Mouse (Mus musculus): Measurements from ENCODE around the gene Dcaf4. TPM values are rescaled to one million over a fixed set of nuclear protein-coding genes. Genes with fewer than 3 reads are reported as not detected.

The Dcaf4 gene
- total RNA-seq, 2 experiments from 2014 or later, result 21.2 to 25.8 TPM

DNA sequence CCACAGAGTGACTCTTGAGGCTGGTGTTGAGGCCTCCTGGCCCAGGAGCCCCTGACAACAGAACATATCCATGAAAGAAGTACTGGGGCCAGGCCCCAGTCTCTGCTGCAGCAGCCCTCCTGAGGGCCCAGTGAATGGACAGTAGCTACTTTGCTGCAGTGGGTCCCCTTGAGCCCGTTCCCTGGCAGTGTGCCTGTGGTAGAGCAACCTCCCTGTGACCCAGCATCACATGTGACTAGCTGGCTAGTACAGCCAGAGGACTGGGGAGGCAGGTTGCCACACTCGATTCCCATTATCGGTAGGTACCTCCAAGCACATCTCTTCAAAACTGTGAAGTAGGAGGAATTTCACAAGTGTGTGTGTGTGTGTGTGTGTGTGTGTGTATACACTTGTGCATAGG lies 12.7 kb downstream of the Dcaf4 start:
- intact Hi-C loops (cut with DNase I; ENCODE audit: low total_unique reads), result no loop called here
- DNase-seq, result no peak

DNA sequence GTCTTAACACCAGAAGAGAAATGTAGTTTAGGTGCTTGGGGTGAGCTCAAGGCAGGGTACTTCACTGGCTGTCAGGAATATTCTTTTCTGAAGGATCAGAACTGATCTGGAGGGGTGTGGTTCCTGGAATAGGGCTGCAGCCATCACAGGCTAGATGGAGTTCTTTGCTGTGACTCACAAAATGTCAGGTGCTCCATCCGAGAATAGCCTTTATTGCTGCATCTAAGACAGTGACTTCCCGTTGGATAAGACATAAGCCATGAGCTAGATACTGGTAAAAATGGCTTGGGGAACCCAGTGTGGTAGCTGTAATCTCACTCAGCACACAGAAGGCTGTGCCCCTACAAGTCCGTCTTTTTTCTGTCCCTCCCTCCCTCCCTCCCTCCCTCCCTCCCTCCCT lies 13.9 kb downstream of the Dcaf4 start:
- intact Hi-C loops (cut with DNase I; ENCODE audit: low total_unique reads), result no loop called here
- no peak for DNase-seq

DNA sequence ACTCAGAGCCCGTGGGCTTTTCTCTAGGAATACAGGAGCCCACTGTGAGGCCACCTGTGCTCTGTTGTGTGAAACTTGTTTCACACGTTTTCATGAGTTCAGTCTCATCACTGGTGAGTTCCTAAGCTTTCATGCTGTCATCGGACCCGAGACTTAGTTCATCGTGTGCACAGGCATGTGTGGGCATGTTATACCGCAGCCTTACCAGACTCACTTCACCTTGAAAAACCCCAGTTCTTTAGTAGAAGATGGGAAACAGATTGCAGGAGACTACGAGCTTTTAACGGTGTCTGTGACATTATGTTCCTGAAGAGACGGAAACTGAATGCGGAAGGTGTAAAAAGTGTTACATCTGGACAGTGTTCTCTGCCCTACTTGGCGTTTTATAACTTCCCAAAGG lies 15.2 kb downstream of the Dcaf4 start:
- intact Hi-C loops (cut with DNase I; ENCODE audit: low total_unique reads), result no loop called here
- no peak for DNase-seq

DNA sequence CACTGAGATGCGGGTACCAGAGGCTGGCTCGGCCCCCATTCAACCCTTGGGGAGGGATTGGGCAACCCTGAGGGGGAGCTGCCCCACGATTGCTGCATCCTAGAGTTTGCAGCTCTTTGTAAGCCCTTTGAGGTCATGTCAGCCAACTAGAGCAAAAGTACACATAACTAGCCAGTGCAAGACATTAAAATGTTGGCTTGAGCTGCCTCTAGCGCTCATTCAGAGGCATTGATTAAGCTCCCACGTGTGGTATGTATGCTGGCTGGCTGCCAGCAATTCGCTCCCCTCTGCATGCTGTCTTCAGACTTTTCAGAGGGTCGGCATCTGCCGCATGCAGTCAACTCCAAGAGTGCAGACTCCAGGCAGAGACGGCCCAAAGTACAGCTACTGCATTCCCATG lies 15.8 kb downstream of the Dcaf4 start:
- intact Hi-C loops (cut with DNase I; ENCODE audit: low total_unique reads), result no loop called here
- no peak for DNase-seq

DNA sequence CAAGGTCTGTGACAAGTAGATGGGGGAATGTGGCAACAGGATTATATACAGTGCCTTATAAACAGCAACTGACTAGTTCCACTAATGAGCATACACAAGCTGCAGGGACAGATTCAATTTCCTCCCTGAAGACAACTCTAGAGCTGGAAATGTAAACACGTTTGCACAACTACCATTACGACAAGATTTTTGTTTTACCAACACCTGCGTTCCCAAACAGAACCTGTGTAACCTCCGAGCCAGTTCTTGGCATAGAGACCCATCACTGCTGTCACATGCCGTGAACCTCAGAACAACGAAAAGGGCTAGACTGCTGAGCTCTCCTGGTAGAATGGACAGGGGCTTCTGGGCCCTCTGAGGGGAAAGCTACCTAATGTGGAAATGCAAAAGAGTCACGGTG lies 23.7 kb downstream of the Dcaf4 start:
- DNase-seq, result no peak

DNA sequence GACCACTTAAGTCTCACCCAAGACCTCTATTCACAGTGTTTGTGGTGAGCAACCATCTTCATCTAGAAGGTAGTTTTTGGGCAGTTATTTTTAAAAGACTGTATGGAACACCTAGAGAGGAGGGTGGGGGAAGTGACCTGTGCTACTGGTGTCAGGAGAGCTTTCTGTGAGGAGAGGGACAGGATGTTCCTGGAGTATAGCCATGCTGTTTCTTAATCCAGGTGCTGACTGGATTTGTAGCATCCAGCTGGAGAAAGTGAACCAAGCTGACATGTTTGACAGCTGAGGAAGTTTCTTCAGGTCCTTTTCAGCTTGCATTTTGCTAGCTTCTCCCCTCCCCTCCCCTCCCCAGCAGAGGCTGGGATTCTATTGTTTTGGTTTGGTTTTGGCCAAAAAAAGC lies 24.5 kb downstream of the Dcaf4 start:
- intact Hi-C loops (cut with DNase I; ENCODE audit: low total_unique reads), result no loop called here
- DNase-seq, result no peak

More for the DNA sequence above, 23.7 kb downstream of the Dcaf4 start:
- intact Hi-C loops (cut with DNase I; ENCODE audit: low total_unique reads), result no loop called here

DNA sequence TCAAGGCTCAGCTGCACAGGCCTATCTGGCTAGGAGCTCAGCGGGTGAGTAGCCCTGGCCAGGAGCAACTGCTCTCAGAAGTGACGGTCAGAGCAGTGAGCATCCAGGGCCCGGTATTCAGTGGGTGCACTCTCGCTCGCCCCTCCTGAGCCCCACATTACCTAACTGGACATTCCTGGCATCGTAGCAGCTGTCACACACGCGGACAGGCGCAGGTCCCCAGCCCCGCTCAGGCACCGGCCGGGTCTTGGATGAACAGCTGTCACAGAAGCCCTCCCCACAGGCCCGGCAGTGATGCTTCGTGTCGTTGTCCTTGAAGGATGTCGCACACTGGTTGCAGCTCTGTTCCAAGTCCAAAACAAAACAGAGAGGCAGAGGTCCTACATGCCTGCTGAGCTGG lies 31.0 kb downstream of the Dcaf4 start:
- intact Hi-C loops (cut with DNase I; ENCODE audit: low total_unique reads), result no loop called here
- DNase-seq, result no peak

DNA sequence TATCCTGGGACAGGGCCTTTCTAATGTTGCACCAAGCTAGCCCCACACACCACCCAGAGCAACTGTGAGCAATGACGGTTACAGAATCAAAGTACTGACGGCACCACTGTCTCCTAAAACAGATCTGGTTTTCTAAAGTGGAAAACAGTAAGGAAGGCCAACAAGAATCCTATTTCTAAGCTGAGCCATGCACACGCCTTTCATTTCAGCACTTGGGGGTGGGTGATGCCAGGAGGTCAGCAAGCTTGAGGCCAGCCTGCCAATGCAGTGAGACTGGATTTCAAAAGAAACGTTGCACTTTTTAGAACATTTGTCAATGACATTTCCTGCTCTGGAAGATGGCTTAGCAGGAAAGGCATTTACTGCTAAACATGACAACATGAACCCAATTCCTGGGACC lies 33.5 kb downstream of the Dcaf4 start:
- intact Hi-C loops (cut with DNase I; ENCODE audit: low total_unique reads), result no loop called here
- DNase-seq, result no peak

DNA sequence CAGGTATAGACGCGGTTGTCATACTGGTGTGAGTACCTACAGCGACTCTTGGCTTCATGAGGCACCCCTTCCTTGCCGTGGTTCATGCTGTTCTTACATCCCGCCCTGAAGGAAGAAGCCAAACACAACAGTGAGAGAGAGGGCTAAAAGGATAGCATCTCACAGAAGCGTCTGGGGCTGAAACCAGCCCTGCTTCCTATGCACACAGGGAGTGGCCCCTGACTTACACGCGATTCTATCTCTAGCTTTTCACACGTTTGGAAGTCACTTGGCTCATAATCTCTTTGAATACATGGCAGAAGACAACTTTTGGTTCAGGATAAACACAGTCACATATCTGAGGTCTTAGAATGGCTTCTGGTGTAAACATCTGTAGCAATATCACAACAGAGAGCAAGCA lies 35.3 kb downstream of the Dcaf4 start:
- intact Hi-C loops (cut with DNase I; ENCODE audit: low total_unique reads), result no loop called here
- DNase-seq, result no peak

DNA sequence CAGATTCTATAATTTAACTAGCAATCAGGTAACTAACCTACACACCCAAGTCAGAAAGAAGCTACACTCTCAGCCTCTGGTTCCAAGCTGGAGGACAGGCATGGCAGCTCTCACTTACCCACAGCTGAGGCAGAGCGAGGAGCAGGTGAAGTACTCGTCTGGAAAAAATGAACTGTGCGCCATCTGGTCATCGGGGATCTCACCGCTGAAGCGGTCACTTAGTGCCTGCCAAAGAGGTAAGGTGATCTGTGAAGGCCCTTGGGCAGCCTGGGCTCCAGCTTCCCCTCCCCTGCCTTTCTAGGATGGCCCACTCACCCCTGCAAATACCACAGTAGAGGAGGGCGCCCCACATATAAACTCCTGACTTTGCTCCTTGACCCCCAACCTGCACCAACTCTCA lies 38.2 kb downstream of the Dcaf4 start:
- DNase-seq, result no peak
- intact Hi-C loops (cut with DNase I; ENCODE audit: low total_unique reads), result no loop called here

DNA sequence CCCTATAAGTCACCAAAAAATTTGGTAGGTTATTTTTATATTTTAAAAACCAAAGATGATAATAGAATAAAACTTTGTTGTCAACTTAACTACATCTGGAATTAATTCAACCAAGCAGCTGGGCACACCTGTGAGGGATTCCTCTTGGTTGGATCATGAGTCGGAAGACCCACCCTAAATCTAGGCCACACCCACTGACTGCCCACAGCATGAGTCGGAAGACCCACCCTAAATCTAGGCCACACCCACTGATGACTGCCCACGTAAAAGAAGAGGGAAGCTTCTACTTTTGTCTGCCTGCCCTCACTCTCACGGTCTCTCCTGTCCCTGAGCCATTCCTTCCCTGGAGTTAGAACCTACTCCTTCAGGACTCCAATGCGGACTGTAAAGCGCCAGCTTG lies 39.9 kb downstream of the Dcaf4 start:
- intact Hi-C loops (cut with DNase I; ENCODE audit: low total_unique reads), result no loop called here
- DNase-seq, result no peak

DNA sequence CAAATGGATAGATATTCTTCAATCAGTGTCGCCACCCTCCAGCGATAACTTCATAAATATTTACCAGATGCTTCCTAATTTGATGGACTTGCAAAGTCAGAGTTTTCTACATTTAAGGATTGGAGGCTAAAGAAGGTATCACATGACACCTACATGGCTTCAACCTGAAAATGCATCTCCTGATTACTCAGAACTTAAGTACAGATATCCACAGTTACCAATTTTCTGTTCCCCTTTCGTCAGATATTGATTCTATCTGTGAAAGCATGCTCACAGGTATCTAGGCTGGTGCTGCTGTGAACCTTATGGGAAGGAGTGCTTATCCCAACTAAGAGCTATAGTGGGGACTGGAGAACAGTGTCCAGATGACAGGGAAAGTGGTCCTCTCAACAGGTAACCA lies 42.3 kb downstream of the Dcaf4 start:
- no peak for DNase-seq
- intact Hi-C loops (cut with DNase I; ENCODE audit: low total_unique reads), result no loop called here

DNA sequence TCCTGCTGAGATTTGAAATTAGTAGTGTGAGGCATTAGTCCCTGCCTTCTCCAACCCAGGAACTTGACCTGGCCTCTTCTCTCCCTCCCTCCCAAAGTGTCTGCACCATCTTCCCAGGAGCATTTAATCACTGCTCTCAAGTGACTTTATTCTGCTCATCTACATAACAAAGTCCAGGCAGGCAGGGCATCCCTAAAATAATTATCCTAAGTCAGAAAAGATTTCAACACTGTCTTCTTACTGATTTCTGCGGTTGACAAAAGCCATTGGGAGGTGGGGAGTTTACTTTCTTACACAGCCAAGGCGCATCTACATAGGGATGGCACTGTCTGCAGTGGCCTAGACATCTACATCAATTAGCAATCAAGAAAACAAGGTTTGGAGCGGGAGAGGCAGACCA lies 49.6 kb downstream of the Dcaf4 start:
- no peak for DNase-seq
- intact Hi-C loops (cut with DNase I; ENCODE audit: low total_unique reads), result no loop called here

DNA sequence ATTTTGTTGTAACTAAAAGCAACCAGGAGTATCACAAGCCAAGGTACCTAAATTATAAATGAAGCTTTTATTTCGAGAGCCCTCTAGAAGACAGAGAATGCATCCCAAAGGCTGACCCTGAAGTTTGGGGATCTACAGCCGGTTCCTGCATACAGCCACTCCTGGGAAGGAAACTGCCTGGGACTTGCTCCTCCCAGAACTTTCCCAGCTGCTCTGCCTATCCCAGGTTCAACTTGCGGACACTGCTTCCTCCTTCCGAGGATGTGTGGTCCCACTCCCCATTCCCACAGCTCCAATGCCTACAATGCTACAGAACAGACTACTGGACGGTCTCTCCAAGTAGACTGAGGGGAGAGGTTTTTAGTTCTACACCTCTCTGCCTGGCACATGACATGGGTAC lies 52.5 kb downstream of the Dcaf4 start:
- DNase-seq, result no peak
- intact Hi-C loops (cut with DNase I; ENCODE audit: low total_unique reads), result no loop called here

DNA sequence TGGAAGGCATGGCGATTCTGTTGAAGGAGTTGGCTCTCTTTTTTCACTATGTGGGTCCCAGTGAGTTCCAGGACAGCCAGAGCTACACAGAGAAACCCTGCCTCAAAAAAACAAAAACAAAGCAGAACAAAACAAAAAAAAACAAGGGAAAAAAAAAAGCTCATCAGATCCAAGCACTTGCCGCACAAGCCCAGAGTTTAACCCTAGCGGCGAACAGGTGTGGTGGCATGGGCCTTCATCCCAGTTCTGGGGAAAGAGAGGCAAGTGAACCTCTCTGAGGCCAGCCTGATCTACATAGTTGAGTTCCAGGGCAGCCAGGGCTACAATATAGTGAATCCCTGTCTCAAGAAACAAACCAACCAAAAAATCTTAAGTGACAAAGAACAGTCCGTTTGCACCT lies 57.2 kb downstream of the Dcaf4 start:
- intact Hi-C loops (cut with DNase I; ENCODE audit: low total_unique reads), result no loop called here
- no peak for DNase-seq

DNA sequence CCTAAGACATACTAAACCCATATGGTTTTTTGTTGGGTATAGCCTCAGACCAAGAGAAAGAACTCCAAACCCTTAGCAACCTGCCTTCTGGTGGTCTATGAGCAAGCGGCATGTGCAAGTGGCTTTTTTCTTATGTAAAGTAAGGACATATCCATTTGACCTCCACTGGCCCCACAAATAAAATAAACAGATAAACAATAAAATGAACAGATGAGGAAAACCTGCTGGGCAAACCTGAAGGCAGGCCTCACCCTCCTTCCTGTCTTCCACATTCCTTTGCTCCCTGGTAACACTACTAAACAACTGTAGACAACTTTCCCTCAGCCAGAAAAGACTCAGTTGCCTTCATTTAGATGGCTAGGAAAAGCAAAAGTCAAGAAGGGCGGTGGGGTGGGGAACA lies 58.1 kb downstream of the Dcaf4 start:
- no peak for DNase-seq
- intact Hi-C loops (cut with DNase I; ENCODE audit: low total_unique reads), result no loop called here

DNA sequence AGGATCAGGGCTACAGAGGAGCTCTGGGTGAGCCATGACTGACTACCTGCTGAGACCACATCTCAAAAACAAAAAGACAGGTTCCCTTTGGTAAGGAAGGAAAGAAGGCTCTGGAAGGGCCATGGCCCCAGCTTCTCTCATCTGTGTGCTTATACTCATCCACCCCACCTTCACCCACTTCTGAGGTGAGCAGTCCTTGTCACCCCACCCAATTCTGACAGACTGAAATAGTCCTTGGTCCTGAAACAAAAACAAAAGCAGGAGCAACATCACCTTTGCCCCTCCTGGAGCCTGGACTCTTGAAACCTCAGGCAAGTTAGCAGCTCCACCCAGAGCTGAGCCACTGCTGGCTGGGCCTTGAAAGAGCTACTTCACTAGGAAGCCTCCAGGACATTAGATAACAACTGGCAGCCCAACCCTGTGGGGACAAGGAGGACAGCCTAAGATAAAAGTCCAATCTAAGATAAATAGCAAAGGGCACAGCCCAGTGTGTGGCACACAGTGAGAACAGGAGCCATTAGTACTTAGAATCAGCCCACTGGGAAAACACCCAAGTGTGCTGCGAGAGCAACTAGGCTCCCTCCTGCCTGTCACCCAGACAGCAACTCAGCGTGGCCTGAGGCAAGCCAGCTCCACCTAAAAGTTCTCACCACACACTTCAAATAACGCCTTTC lies 58.8 kb downstream of the Dcaf4 start:
- intact Hi-C loops (cut with DNase I; ENCODE audit: low total_unique reads), result no loop called here
- DNase-seq, result no peak

DNA sequence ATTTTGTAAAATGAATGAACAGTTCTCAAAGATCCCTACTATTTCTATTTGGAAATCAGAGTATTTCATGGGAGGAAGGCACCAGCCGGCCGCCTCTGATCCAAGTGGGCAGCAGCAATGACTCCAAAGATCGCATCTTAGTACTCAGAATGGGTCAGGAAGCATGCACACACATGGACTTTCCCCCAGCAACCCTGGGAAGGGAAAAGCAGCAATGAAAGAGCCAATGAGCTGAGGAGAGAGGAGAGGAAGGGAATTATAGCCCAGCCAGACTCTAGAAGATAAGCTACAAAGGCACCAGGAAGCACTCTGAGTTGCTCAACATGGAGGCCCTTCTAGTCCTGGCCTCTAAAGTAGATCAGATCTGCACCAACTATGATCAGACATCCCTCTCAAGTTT lies 60.0 kb downstream of the Dcaf4 start:
- intact Hi-C loops (cut with DNase I; ENCODE audit: low total_unique reads), result no loop called here
- no peak for DNase-seq

DNA sequence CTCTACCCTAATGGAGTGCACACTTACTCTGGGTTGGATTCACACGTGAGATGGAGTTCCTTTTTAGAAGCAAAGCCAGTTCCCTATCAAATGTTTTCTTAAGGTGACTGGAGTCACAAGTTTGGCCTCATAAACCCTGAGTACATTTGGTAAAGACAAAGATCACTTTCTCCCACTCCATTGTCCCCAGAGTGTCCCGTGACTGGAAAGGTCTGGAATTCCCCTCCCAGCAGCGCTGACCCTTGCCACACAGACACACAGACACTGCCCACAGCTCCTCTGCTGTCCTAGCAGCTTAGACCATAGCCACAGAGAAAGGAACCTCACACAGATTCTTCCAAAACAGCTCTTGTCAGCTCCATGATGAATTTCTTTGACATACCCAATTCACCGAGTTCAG lies 61.8 kb downstream of the Dcaf4 start:
- intact Hi-C loops (cut with DNase I; ENCODE audit: low total_unique reads), result no loop called here
- no peak for DNase-seq

DNA sequence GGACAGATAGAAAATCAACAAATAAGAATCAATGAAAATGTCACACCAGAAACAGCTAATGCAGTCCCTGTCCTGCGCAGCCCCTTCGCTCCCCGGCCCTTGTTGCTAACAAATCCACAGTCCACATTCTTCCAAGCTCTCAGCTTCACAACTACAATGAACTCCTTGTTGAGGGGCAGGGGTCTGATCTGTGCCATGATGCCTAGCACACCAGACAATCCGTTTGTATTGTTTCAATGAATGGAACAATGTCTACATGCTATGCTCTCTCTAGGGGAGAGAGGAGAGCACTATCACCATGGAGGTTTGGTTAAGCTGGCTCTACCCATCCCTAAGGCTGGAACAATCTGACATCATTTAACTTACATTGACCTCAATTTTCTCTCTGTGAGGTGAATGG lies 62.5 kb downstream of the Dcaf4 start:
- no peak for DNase-seq
- intact Hi-C loops (cut with DNase I; ENCODE audit: low total_unique reads), result no loop called here

DNA sequence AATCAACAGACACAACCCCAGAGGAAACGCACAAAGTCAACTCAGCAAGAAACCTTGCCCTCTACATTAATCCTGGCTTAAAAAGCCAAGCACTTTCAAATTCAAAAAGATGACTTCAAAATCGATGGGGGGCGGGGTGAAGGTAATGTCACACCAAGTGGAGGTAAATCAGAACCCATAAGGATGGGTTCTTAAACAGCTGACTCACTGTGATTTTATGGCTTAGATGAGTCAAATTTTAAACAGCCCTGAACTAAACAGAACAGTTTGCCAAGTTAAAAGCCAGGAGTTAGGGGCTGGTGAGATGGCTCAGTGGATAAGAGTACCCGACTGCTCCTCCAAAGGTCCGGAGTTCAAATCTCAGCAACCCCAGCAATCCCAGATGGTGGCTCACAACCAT lies 66.4 kb downstream of the Dcaf4 start:
- no peak for DNase-seq
- intact Hi-C loops (cut with DNase I; ENCODE audit: low total_unique reads), result no loop called here

Data from gastrocnemius, postnatal 14 days (tissue).